Mouse (Mus musculus) liver, adult 2 months (tissue): Measurements from ENCODE around the gene Garnl3. TPM values are rescaled to one million over a fixed set of nuclear protein-coding genes. Genes with fewer than 3 reads are reported as not detected.
A peak's percentile ranks its signal among the peaks of the same experiment; 100 is the strongest.

Source experiments
- DNase-seq: peaks from one replicate; pipeline ENCODE4 v3.0.0-alpha.2; 2011; ENCODE audit warnings: low read depth, low spot score; ENCODE audit errors: extremely low read depth
- H3K27ac ChIP-seq: fragments of 200-500 bp; replicated peaks from 2 replicates; pipeline ENCODE4 v1.5.1; 2012; ENCODE audit warnings: low read depth, mild to moderate bottlenecking, control low read depth, inconsistent platforms, low read length; ENCODE audit not compliant: insufficient read depth
- H3K27me3 ChIP-seq: fragments of 200-500 bp; 2 replicates; pipeline ENCODE4 v1.6.1; 2012; ENCODE audit warnings: mild to moderate bottlenecking, moderate library complexity, low read length, inconsistent platforms; ENCODE audit not compliant: control insufficient read depth, insufficient read depth
- H3K36me3 ChIP-seq: fragments of 200-500 bp; 2 replicates; pipeline ENCODE4 v1.6.1; 2012; ENCODE audit warnings: low read length, inconsistent platforms; ENCODE audit not compliant: control insufficient read depth, insufficient read depth
- H3K4me1 ChIP-seq: fragments of 200-500 bp; 2 replicates; pipeline ENCODE4 v1.6.1; 2011; ENCODE audit warnings: low read length; ENCODE audit not compliant: control insufficient read depth, insufficient read depth
- H3K4me3 ChIP-seq: fragments of 200-500 bp; 2 replicates; pipeline ENCODE4 v1.5.1; 2011; ENCODE audit warnings: low read depth, mild to moderate bottlenecking, control low read depth, low read length, moderate library complexity; ENCODE audit not compliant: insufficient read depth
- H3K79me2 ChIP-seq: fragments of 200-500 bp; 2 replicates; pipeline ENCODE4 v1.6.1; 2012; ENCODE audit warnings: inconsistent platforms, mild to moderate bottlenecking, low read length, moderate library complexity; ENCODE audit not compliant: control insufficient read depth, insufficient read depth
- H3K9ac ChIP-seq: fragments of 200-500 bp; 2 replicates; pipeline ENCODE4 v1.6.1; 2012; ENCODE audit warnings: low read depth, mild to moderate bottlenecking, control low read depth, inconsistent platforms, low read length
- CTCF ChIP-seq: fragments of 200-500 bp; IDR thresholded peaks from 2 replicates; pipeline ENCODE4 v1.5.1; 2011; ENCODE audit warnings: low read depth, low read length, control low read depth
- POLR2A ChIP-seq: fragments of 200-500 bp; IDR thresholded peaks from 2 replicates; pipeline ENCODE4 v1.6.1; 2011; ENCODE audit warnings: low read length, control low read depth; ENCODE audit not compliant: insufficient read depth; ENCODE audit errors: extremely low read depth
- WGBS: fragments of 180-500 bp; shearing (Covaris S2); methylation state at CpG from one replicate; pipeline ENCODE4 v1.1.7; 2018; 5-methylcytosine and 5-hydroxymethylcytosine counted together
- polyA plus RNA-seq: library from polyadenylated mRNA; depleted of rRNA; stranded (reverse); fragments of >200 nt; gene quantifications from 2 replicates; pipeline ENCODE4 v1.2.3, GENCODE M21; 2012
- total RNA-seq: library from RNA; depleted of rRNA; stranded (reverse); fragments of >200 nt; gene quantifications from 2 replicates; pipeline ENCODE4 v1.2.3, GENCODE M21; 2014

Gene Garnl3
- total and polyA plus RNA-seq, 2 experiments, result 0.11 to 0.28 TPM

DNA sequence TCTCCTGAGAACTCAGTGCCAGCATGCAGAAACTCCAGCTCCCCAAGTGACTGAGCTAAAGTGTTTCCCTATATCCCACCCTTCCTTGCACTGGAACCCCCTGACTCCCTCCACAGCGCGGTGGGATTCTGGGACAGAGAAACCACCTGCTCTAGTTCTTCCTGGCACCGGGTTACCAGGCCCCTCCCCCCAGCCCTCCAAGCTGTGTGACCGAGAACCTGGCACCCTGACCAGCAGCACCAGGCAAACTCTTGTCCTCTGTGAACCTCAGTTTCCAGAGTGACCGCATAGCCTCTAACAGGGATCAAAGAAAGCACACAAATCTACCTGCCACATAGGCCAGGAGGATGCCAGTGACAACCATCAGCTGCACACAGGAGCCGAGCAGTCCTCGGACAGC lies 151.8 kb downstream of the Garnl3 start:
- no peak for DNase-seq
- Histone ChIP-seq H3K4me1 (peaks cover 12% of the 10 kb centered on the region), H3K9ac (no peak overlapping the region), H3K27me3 (no peaks in the 10 kb centered on the region), H3K36me3 (no peaks in the 10 kb centered on the region), H3K4me3 (no peak overlapping the region), H3K27ac (no peak overlapping the region), H3K79me2 (no peaks in the 10 kb centered on the region)
- WGBS, result 83% methylated on average over 7 of the region's 7 CpGs
- TF ChIP-seq POLR2A (no peak), CTCF (no peak)

DNA sequence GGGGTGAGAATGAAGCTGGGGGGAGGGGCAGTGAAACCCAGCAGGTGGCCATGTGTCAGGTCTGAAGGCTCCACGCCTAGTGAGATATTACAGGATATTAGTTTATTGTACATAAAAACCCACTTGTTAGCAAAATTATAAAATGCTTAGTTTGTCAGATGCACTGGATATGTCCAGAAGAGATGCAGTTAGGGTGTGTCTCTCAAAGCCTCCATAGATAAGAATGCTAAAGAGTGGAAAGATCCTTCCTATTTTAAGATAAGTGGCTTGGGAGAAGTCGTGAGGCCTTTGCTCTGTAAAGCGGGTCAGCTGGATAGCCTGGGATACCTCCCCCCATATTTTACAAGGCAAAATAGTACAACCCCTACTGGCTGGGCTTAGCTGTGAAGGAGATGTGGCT lies 152.8 kb downstream of the Garnl3 start:
- WGBS, result 81% methylated on average over 3 of the region's 3 CpGs
- Histone ChIP-seq H3K79me2 (no peaks in the 10 kb centered on the region), H3K4me1 (peaks cover 12% of the 10 kb centered on the region), H3K36me3 (no peaks in the 10 kb centered on the region), H3K27me3 (no peaks in the 10 kb centered on the region), H3K4me3 (no peak overlapping the region), H3K9ac (no peak overlapping the region), H3K27ac (no peak overlapping the region)
- no peak for DNase-seq
- TF ChIP-seq CTCF (no peak), POLR2A (no peak)

DNA sequence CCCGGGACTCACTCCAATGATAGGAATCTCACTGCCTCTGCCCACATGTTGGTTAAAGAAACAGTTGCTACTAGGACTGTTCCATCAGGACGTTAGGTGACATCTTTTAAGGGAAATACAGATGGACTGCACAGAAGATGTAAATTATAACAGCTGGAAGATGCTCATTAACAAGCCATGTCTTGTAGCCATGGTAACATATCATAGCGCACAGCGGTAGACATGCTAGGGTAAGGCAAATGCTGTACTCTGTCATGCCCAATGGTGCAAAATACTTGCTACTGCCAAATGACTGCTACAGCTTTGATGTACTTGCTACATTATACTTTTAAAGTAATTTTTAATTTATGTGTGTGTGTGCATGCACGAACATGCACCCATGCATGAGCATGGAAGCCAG lies 154.3 kb downstream of the Garnl3 start:
- Histone ChIP-seq H3K9ac (no peak overlapping the region), H3K4me3 (no peak overlapping the region), H3K27me3 (no peaks in the 10 kb centered on the region), H3K4me1 (peaks cover 4% of the 10 kb centered on the region; the same call in 1 of the 2 replicates), H3K79me2 (no peaks in the 10 kb centered on the region), H3K36me3 (no peaks in the 10 kb centered on the region), H3K27ac (no peak overlapping the region)
- DNase-seq, result no peak
- TF ChIP-seq CTCF, result no peak
- TF ChIP-seq POLR2A, result no peak
- WGBS, result 91% methylated on average over 5 of the region's 5 CpGs

DNA sequence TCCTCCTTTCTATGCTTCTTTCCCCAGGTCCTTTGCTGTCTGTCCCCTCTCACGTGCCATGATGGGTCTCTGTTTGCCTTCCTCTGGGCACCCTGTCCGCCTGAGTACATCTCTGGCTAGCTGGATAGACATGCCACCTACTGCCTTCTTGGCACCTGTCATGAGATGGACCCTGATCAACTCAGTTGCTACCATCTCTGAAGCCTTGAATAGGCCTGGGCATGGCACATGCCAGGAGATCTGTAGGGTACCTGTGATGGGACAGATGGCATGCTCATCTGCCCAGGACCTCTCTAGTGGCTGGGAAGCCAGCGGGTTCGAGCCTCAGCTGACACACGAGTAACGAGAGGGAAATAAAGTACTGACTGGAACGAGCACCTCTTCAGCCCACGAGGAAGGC lies 157.2 kb downstream of the Garnl3 start:
- Histone ChIP-seq H3K79me2 (no peaks in the 10 kb centered on the region), H3K9ac (no peak overlapping the region), H3K4me1 (no peaks in the 10 kb centered on the region), H3K36me3 (no peaks in the 10 kb centered on the region), H3K27me3 (no peaks in the 10 kb centered on the region), H3K4me3 (no peak overlapping the region), H3K27ac (no peak overlapping the region)
- TF ChIP-seq CTCF, result no peak
- no peak for TF ChIP-seq POLR2A
- WGBS, result 95% methylated on average over 8 of the region's 8 CpGs
- no peak for DNase-seq

DNA sequence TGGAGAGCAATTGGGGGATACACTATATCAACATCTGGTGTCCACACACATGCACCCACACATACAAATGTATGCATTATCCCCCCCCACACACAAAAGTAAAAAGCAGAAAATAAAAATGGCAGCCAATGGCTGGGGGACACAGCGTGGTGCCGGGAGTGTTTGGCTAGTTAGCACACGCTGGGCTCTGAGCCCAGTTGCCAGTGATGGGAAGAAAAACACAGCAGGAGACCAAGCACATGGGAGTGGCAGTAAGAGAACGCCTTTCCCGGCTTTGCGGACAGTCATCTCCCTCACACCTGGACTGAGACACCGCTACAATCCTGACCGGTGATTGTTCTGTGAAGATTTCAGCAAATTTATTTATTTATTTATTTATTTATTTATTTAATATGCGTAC lies 160.2 kb downstream of the Garnl3 start:
- no peaks in the 10 kb centered on the region for H3K79me2 ChIP-seq
- 69% methylated on average over 9 of the region's 9 CpGs for WGBS
- no peak for TF ChIP-seq CTCF
- TF ChIP-seq POLR2A, result no peak
- no peak overlapping the region for H3K9ac ChIP-seq
- no peak overlapping the region for H3K4me3 ChIP-seq
- H3K27me3 ChIP-seq, result no peaks in the 10 kb centered on the region
- peaks cover 6% of the 10 kb centered on the region for H3K4me1 ChIP-seq
- no peak for DNase-seq
- H3K27ac ChIP-seq, result no peak overlapping the region
- H3K36me3 ChIP-seq, result no peaks in the 10 kb centered on the region

DNA sequence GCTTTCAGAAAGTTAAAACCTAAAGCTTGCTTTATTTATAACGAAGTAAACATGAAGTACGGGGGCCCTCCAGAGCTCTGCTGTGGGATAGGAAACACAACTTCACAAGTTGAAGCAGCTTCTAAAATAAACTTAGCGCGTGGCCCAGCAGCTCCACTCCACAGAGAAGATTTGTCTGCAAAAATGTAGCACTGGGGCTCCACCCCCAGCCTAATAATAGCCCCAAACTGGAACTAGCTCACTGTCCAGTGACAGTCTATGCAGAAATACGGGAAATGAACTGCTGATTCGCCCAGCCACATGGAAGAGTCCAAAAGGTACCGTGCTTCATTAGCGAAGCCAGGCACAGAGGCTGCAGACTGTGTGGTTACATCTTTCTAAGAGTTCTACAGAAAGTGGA lies 162.1 kb downstream of the Garnl3 start:
- H3K9ac ChIP-seq, result no peak overlapping the region
- peak; percentile 9 for DNase-seq
- TF ChIP-seq POLR2A, result no peak
- no peak for TF ChIP-seq CTCF
- H3K4me3 ChIP-seq, result no peak overlapping the region
- peaks cover 8% of the 10 kb centered on the region for H3K4me1 ChIP-seq
- H3K27ac ChIP-seq, result no peak overlapping the region
- no peaks in the 10 kb centered on the region for H3K79me2 ChIP-seq
- peaks cover 2% of the 10 kb centered on the region for H3K36me3 ChIP-seq
- H3K27me3 ChIP-seq, result no peaks in the 10 kb centered on the region
- 78% methylated on average over 8 of the region's 8 CpGs for WGBS
